Mouse (Mus musculus) megakaryocyte, embryonic 14.5 days (primary cell): ENCODE data around the gene Prrt4. TPM values are rescaled to one million over a fixed set of nuclear protein-coding genes. Genes with fewer than 3 reads are reported as not detected.
"Not testable (repeated sequence)": the region's sequence is repeated elsewhere in the genome, so short reads cannot be mapped to it uniquely, and the experiment has no call there.

Experiments
- H3K27me3 ChIP-seq: replicated peaks from 2 replicates; pipeline ENCODE3; 2012; ENCODE audit warnings: inconsistent platforms
- H3K36me3 ChIP-seq: replicated peaks from 2 replicates; pipeline ENCODE3; 2012; ENCODE audit warnings: low read length, inconsistent platforms, mixed read lengths
- H3K4me1 ChIP-seq: 2 replicates; pipeline ENCODE4 v1.6.1; 2012; ENCODE audit warnings: inconsistent platforms
- H3K4me3 ChIP-seq: replicated peaks from 2 replicates; pipeline ENCODE3; 2012; ENCODE audit warnings: moderate library complexity, mild to moderate bottlenecking, inconsistent platforms
- H3K9me3 ChIP-seq: 2 replicates; pipeline ENCODE4 v1.6.1; 2012; ENCODE audit warnings: inconsistent platforms
- FLI1 ChIP-seq: IDR thresholded peaks from 2 replicates; pipeline ENCODE4 v1.6.1; 2012; ENCODE audit warnings: low read length, inconsistent platforms, mixed read lengths
- GATA1 ChIP-seq: IDR thresholded peaks from 3 replicates; pipeline ENCODE4 v1.6.1; 2012; ENCODE audit warnings: mixed read lengths, low read length, inconsistent platforms, borderline replicate concordance
- polyA plus RNA-seq: library from polyadenylated mRNA; stranded (reverse); fragments of >175 nt; gene quantifications from 2 replicates; pipeline ENCODE4 v1.2.3, GENCODE M21; 2012; ENCODE audit warnings: low replicate concordance; ENCODE audit not compliant: insufficient read depth

Gene Prrt4
- 36.9 and 51.1 TPM in 2 replicates for polyA plus RNA-seq

DNA sequence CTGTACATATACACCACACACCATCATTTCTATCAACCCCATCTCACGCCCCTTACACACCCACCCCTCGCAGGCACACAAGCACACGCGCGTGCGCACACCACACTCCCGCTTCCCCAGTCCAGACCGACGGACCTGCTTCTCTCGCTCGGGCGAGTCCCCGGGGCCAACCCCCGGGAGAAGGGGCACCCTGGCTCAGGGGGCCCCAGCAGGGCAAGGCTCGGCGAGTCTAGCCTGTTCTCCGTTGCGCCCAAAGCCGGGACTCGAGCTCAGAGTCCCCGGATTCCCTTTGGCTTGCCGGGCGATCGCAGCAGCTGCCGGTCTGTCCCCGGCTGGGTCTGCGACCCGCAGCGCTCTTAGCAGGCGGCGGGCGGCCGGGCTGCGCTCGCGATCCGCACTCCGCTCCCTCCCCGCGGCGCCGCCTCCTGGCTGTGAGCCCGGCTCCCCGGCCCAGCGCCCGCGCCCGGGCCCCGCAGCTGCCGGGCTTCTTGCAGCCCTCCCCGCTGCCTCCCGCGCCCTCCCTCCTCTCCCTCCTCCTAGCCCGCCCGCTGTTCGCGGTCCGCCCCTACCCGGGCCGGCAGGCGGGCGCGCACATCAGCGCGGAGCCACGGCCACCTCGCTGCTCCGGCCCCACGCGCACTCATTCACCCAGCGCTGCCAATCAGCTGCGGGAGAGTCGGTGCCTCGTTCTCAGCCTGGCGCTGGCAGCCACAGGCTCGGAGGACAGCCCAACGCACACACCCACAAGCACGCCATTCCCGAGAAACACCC, at the start of gene Prrt4:
Prrt4 (minus strand) TSS at position 697 of the 771 bp plus-strand sequence.
- Histone ChIP-seq H3K36me3 (no peaks in the 10 kb centered on the region), H3K27me3 (peaks cover 87% of the 10 kb centered on the region), H3K4me1 (peaks cover 29% of the 10 kb centered on the region), H3K4me3 (peak within 1 kb of the TSS; percentile 91), H3K9me3 (peaks cover 4% of the 10 kb centered on the region)
- TF ChIP-seq GATA1 (no peak), FLI1 (no peak)

GRCm38 (mm10) chr6:29217717-29218116, 38.3 kb upstream of the Prrt4 start:
- H3K4me1 ChIP-seq: peaks cover 38% of the 10 kb centered on the region
- H3K4me3 ChIP-seq, H3K36me3 ChIP-seq, H3K9me3 ChIP-seq: not testable (repeated sequence)
- peaks cover 38% of the 10 kb centered on the region for H3K27me3 ChIP-seq

GRCm38 (mm10) chr6:29215881-29216501, 36.6 kb upstream of the Prrt4 start, which contains the start of gene Impdh1:
Gene Impdh1, minus strand, starts transcription at chr6:29216364.
- TF ChIP-seq FLI1 (no peak), GATA1 (no peak)
- peaks cover 55% of the 10 kb centered on the region for H3K4me1 ChIP-seq
- H3K27me3 ChIP-seq: peaks cover 33% of the 10 kb centered on the region
- no peaks in the 10 kb centered on the region for H3K9me3 ChIP-seq
- H3K36me3 ChIP-seq: no peaks in the 10 kb centered on the region
- peak within 1 kb of the TSS; percentile 96 for H3K4me3 ChIP-seq

DNA sequence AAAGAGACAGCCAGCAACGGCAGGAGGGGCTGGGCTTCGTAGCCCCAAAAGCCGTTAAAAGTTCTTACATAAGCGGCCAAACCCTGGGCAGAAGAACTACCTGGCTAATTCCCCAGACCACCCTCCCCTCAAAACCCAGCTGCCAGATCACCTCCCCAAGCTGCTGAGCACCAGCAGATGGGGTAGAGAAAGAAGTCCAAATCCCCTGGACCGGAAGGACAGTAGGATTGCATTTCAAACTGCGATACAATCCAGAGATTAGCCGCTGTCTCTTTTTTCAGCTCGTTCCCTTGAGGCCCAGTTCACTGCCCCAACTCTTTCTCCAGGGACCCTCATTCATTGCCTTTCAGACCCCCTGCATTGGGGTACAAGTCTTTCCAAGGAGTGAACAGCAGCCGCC, 35.8 kb upstream of the Prrt4 start:
- Histone ChIP-seq H3K4me1 (peaks cover 62% of the 10 kb centered on the region), H3K36me3 (no peaks in the 10 kb centered on the region), H3K4me3 (peak overlapping the region; percentile 96), H3K9me3 (no peaks in the 10 kb centered on the region), H3K27me3 (peaks cover 30% of the 10 kb centered on the region)
- no peak for TF ChIP-seq GATA1
- no peak for TF ChIP-seq FLI1

DNA sequence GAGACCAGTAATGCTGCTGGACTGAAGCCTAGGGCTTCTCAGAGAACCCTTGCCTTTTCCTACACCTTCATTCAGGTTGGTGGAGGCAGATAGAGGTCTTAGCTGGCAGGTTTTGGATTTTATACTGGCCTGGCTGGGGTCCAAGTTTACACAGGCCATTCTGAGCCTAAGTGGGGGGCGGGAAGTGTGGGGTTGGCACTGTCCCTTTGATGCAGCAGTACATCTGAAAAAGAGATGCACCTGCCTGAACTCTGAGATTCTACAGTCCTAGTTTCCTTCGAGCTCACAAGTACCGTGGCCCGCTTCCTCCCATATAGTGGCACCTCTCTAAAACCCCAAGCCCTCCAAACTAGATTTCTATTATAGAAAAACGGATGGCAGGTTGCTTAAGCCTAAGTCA, 35.4 kb upstream of the Prrt4 start:
- H3K4me3 ChIP-seq: peak overlapping the region; percentile 96
- peaks cover 30% of the 10 kb centered on the region for H3K27me3 ChIP-seq

GRCm38 (mm10) chr6:29214245-29214644, 34.9 kb upstream of the Prrt4 start:
- Histone ChIP-seq H3K36me3 (peaks cover 3% of the 10 kb centered on the region), H3K4me3 (peak overlapping the region; percentile 62), H3K9me3 (no peaks in the 10 kb centered on the region), H3K4me1 (peaks cover 71% of the 10 kb centered on the region), H3K27me3 (peaks cover 30% of the 10 kb centered on the region)
- TF ChIP-seq GATA1 (no peak), FLI1 (no peak)

More for the DNA sequence above, 35.4 kb upstream of the Prrt4 start:
- Histone ChIP-seq H3K4me1 (peaks cover 66% of the 10 kb centered on the region), H3K36me3 (no peaks in the 10 kb centered on the region), H3K9me3 (no peaks in the 10 kb centered on the region)
- TF ChIP-seq GATA1 (no peak), FLI1 (no peak)

DNA sequence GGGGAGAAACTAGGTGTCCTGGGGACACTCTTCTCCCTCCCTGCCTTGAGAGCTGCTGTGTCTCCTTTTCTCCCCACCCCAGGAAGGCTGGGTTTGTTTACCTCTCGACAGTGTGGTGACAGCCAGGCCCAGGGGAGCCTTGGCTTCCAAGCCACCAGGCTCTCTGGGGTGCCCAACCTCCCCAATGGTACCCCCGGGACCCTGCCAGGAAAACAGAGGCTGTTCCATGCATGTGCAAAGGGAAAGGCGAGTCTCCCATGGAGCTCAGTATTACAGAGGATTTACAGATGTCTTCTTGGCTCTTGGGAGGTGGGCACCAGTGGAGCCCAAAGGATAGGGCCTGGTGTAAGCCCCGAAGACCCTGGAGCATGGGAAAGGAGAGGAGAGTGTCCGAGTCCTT, 34.1 kb upstream of the Prrt4 start:
- Histone ChIP-seq H3K9me3 (no peaks in the 10 kb centered on the region), H3K27me3 (peaks cover 30% of the 10 kb centered on the region), H3K4me3 (peak overlapping the region; percentile 23), H3K36me3 (peaks cover 11% of the 10 kb centered on the region), H3K4me1 (peaks cover 79% of the 10 kb centered on the region)
- TF ChIP-seq GATA1 (no peak), FLI1 (no peak)

- Histone ChIP-seq H3K9me3 (no peaks in the 10 kb centered on the region), H3K27me3 (peaks cover 26% of the 10 kb centered on the region), H3K4me1 (peaks cover 92% of the 10 kb centered on the region), H3K36me3 (peaks cover 24% of the 10 kb centered on the region), H3K4me3 (peak overlapping the region; percentile 97)
- TF ChIP-seq GATA1 (no peak), FLI1 (no peak)
These were observed 32.6 kb upstream of the Prrt4 start for GRCm38 (mm10) chr6:29211806-29212492.

GRCm38 (mm10) chr6:29211146-29211545, 31.8 kb upstream of the Prrt4 start:
- peak overlapping the region; percentile 97 for H3K4me3 ChIP-seq
- H3K9me3 ChIP-seq: no peaks in the 10 kb centered on the region
- TF ChIP-seq GATA1 (no peak), FLI1 (no peak)
- peaks cover 89% of the 10 kb centered on the region for H3K4me1 ChIP-seq
- peaks cover 31% of the 10 kb centered on the region for H3K36me3 ChIP-seq
- peaks cover 25% of the 10 kb centered on the region for H3K27me3 ChIP-seq

- Histone ChIP-seq H3K9me3 (no peaks in the 10 kb centered on the region), H3K4me3 (peak overlapping the region; percentile 83), H3K4me1 (peaks cover 83% of the 10 kb centered on the region), H3K27me3 (peaks cover 20% of the 10 kb centered on the region), H3K36me3 (peaks cover 38% of the 10 kb centered on the region)
- TF ChIP-seq FLI1 (no peak), GATA1 (no peak)
These were observed 31.0 kb upstream of the Prrt4 start for GRCm38 (mm10) chr6:29210231-29210936.
